Mouse (Mus musculus) T-cell, adult 66 days (primary cell): ENCODE measurements around the gene Mrpl32. TPM values are rescaled to one million over a fixed set of nuclear protein-coding genes. Genes with fewer than 3 reads are reported as not detected.

ENCODE experiments used
- total RNA-seq, 2 experiments: library from RNA; stranded (reverse); gene quantifications; 3 replicates in 1 of 2; 4 replicates in 1 of 2; pipeline ENCODE4 v1.2.4; 2023

Mrpl32 gene
- total RNA-seq = 10 to 100 TPM; 27.1 to 34.4 TPM

DNA sequence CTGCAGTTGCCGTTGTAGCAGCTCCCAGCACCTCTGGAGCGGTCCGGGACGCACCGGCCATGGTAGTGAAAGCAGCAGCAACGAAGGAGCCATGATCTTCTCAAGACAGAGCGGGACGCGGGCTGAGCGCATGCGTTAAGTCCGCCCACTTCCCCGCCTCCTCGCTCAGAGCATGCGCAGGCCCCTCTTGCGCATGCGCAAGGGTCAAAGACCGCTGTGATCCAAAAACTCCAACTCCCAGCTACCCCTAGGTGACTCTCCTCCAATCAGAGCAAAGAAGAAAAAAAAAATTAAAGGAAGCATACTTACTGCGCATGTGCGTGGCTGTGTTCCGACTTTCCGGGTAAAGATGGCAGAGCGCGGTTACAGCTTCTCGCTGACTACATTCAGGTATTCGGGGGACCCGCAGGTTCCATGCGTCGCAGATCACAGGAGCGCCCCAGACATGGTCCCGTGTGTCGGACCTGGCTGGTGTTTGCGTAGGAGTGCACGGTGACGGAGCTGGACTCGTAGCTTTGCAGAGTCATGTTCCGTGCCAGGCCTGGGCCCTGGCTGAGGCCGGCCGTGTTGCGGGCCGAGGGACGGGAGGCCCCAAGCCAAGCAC is at the start of gene Mrpl32, which contains the start of gene Psma2:
Gene Mrpl32, minus strand, starts transcription at position 240 of the 604 bp plus-strand sequence.
Gene Psma2, plus strand, starts transcription at position 315 of the 604 bp plus-strand sequence.

DNA sequence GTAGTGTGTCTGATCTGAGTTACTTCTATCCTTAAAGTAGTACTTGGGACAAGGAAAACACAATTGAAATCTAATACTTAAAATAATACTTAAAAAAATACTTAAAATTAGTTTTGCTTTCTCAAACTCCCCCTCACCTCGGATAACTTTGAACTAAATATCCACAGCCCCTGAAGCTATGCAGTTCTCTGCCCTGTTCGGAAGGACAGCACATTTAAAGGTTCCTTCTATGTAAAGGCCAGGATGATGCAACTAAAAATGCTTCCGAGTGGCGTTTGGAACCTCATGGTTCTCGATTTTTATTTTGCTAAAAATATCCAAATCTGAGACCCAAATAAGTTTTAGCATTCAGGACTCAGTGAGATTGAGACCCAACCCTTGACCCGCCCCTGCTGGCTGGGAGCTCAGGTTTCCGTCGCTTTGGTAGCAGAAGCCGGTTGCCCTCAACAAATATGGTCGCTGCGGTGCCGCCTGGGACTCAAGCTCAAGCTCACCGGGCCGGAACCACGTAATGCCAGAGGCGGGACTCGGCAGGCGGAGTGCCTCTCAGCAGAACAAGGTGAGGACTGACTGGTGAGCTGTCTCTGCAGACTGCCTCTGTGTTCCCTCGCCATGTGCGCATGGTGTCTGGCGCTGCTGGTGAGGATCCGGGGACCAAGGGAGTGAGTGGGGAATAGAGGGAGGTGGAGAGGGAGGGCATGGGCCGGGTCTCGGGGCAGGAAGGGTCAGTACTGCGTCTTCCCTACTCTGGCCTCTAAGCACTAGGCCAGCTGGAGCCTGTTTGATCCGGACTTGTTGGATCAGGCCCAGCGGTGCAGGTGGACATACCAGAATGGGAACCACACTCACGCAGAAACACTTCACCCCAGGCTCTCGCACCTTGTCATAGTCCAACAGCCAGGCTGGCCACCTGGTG is 17.0 kb upstream of the Mrpl32 start, which contains the start of gene AW209491:
Gene AW209491, plus strand, starts transcription at position 429 of the 916 bp plus-strand sequence.

Other genes starting within 250 kb of the Mrpl32 start
- not detected for gene Hecw1, start 89.9 kb downstream of the Mrpl32 start, total RNA-seq
- 10 to 100 TPM; 63.3 to 71.2 TPM for gene Psma2, start 75 bp upstream of the Mrpl32 start, total RNA-seq
- gene AW209491, start 17.0 kb upstream of the Mrpl32 start, total RNA-seq = 1 to 10 TPM; 4.5 to 5.4 TPM